Comparison of ENCODE assay signal across 8 mouse cellular contexts in the genomic region with DNA sequence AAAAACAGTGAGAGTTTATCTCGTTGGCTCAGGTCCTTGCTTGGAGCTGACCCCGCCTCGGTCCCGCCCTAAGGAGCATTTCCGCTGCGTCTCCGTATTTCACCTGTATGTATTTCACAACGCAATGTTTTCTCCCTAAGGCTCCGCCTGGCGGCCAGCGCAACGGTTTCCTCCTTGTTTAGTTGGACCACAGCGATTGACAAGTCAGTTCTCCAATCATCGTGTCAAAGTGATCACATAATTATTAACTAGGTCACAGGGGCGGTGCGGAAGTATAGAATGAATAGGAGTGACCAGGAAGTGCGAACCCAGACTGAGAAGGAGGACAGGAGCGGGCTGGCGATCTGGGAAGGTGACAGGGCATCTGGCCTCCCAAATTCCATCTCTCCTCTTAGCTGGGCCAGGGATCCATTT. TPM values are rescaled to one million over a fixed set of nuclear protein-coding genes. Genes with fewer than 3 reads are reported as not detected.
DNase-seq lines count a peak whose midpoint lies in the region; ATAC-seq and TF ChIP-seq lines count a peak whose summit lies in the region.

A gene (plus strand): TSS at position 125 of the 414 bp plus-strand sequence.

- peak; percentile 83 for ATAC-seq in embryonic facial prominence, embryonic 15.5 days (ENCODE audit: insufficient number of reproducible peaks, low FRiP score, low TSS enrichment, low read depth)
- ATAC-seq in limb, embryonic 14.5 days (ENCODE audit: low FRiP score, low read depth), result peak; percentile 80
- ATAC-seq in midbrain, postnatal 0 days (ENCODE audit: low FRiP score), result peak; percentile 78; the same call in 1 of the 2 replicates

- peaks cover 2% of the 10 kb centered on the region for H3K4me1 ChIP-seq in bone marrow, adult 2 months (ENCODE audit: control insufficient read depth, insufficient read depth, low read length)
- peaks cover 19% of the 10 kb centered on the region for H3K4me1 ChIP-seq in embryonic facial prominence, embryonic 15.5 days
- H3K4me1 ChIP-seq in limb, embryonic 14.5 days (ENCODE audit: control insufficient read depth, insufficient read depth, low read length), result peaks cover 4% of the 10 kb centered on the region; the same call in 1 of the 2 replicates
- no peaks in the 10 kb centered on the region for H3K4me1 ChIP-seq in midbrain, postnatal 0 days (ENCODE audit: insufficient read depth, low read length)

- DNase-seq in 416B (ENCODE audit: low read depth), result peak; percentile 99
- DNase-seq in heart, adult 8-10 months (ENCODE audit: low spot score), result peak; percentile 95
- DNase-seq in kidney, adult 9 months, result peak; percentile 99
- DNase-seq in limb, embryonic 14.5 days (ENCODE audit: low spot score), result peak; percentile 97
- DNase-seq in midbrain, postnatal 0 days (ENCODE audit: low spot score), result peak; percentile 98
- peak; percentile 78 to 85 for DNase-seq in spleen, postnatal 14 days (ENCODE audit: low spot score in 2 of 2)

- peak within 1 kb of the TSS; percentile 56 for H3K4me2 ChIP-seq in embryonic facial prominence, embryonic 15.5 days (replicated peaks)
- peak within 1 kb of the TSS; percentile 61 for H3K4me2 ChIP-seq in limb, embryonic 14.5 days (replicated peaks; ENCODE audit: low read depth, low read length, severe bottlenecking)
- H3K4me2 ChIP-seq in midbrain, postnatal 0 days (ENCODE audit: low read depth, low read length, poor library complexity, severe bottlenecking), result peak within 1 kb of the TSS; percentile 52

- peak within 1 kb of the TSS; percentile 72 for H3K4me3 ChIP-seq in bone marrow, adult 2 months (replicated peaks; ENCODE audit: control insufficient read depth, low read depth, low read length)
- peak within 1 kb of the TSS; percentile 51 for H3K4me3 ChIP-seq in embryonic facial prominence, embryonic 15.5 days (replicated peaks)
- H3K4me3 ChIP-seq in limb, embryonic 14.5 days (replicated peaks; ENCODE audit: low read length), result peak within 1 kb of the TSS; percentile 30
- H3K4me3 ChIP-seq in midbrain, postnatal 0 days (ENCODE audit: low read depth, low read length), result peak within 1 kb of the TSS; percentile 35

- H3K27ac ChIP-seq in bone marrow, adult 2 months (ENCODE audit: control insufficient read depth, insufficient read depth, low read depth, low read length, poor library complexity), result peak within 1 kb of the TSS; percentile 83
- peak within 1 kb of the TSS; percentile 12; the same call in 1 of the 2 replicates for H3K27ac ChIP-seq in embryonic facial prominence, embryonic 15.5 days (replicated peaks)
- H3K27ac ChIP-seq in limb, embryonic 14.5 days (replicated peaks; ENCODE audit: low read depth, low read length), result no peak within 1 kb of the TSS
- peak within 1 kb of the TSS; percentile 3 for H3K27ac ChIP-seq in midbrain, postnatal 0 days (ENCODE audit: low read depth, low read length)

- no peaks in the 10 kb centered on the region for H3K9me3 ChIP-seq in embryonic facial prominence, embryonic 15.5 days (replicated peaks)
- H3K9me3 ChIP-seq in limb, embryonic 14.5 days (ENCODE audit: control insufficient read depth, low read length), result no peaks in the 10 kb centered on the region
- H3K9me3 ChIP-seq in midbrain, postnatal 0 days (ENCODE audit: low read length), result no peaks in the 10 kb centered on the region

- no peaks in the 10 kb centered on the region for H3K27me3 ChIP-seq in embryonic facial prominence, embryonic 15.5 days
- no peaks in the 10 kb centered on the region for H3K27me3 ChIP-seq in limb, embryonic 14.5 days (ENCODE audit: control insufficient read depth, insufficient read depth, low read length)
- no peaks in the 10 kb centered on the region for H3K27me3 ChIP-seq in midbrain, postnatal 0 days (ENCODE audit: insufficient read depth, low read length)

- peak; percentile 51; the same call in 1 of the 2 replicates for TF ChIP-seq CTCF in bone marrow, adult 2 months (IDR thresholded peaks at IDR 0.05; ENCODE audit: control insufficient read depth, insufficient read depth, low read length)
- TF ChIP-seq CTCF in midbrain, postnatal 0 days (IDR thresholded peaks at IDR 0.05), result peak; percentile 82

- peak within 1 kb of the TSS; percentile 27 for H3K9ac ChIP-seq in embryonic facial prominence, embryonic 15.5 days
- peak within 1 kb of the TSS; percentile 29; the same call in 1 of the 2 replicates for H3K9ac ChIP-seq in limb, embryonic 14.5 days (ENCODE audit: low read depth, low read length, severe bottlenecking)
- peak within 1 kb of the TSS; percentile 20; the same call in 1 of the 2 replicates for H3K9ac ChIP-seq in midbrain, postnatal 0 days (replicated peaks; ENCODE audit: low read length, poor library complexity, severe bottlenecking)

- WGBS in bone marrow, adult 2 months, result under 1% methylated on average over 19 of the region's 19 CpGs
- under 1% methylated on average over 19 of the region's 19 CpGs for WGBS in embryonic facial prominence, embryonic 15.5 days
- WGBS in limb, embryonic 14.5 days, result 1% methylated on average over 19 of the region's 19 CpGs
- WGBS in midbrain, postnatal 0 days, result under 1% methylated on average over 19 of the region's 19 CpGs

- H3K36me3 ChIP-seq in embryonic facial prominence, embryonic 15.5 days, result peaks cover 8% of the 10 kb centered on the region
- H3K36me3 ChIP-seq in limb, embryonic 14.5 days (ENCODE audit: control insufficient read depth, insufficient read depth, low read length), result no peaks in the 10 kb centered on the region
- 0 out of 2 replicates have a peak, but pooled peaks cover 2% of the 10 kb centered on the region for H3K36me3 ChIP-seq in midbrain, postnatal 0 days (ENCODE audit: insufficient read depth, low read length)

- TF ChIP-seq POLR2A in bone marrow, adult 2 months (IDR thresholded peaks at IDR 0.05; ENCODE audit: borderline replicate concordance, control insufficient read depth, low read depth, low read length), result peak; percentile 27; the same call in 1 of the 2 replicates
- TF ChIP-seq POLR2A in limb, embryonic 14.5 days (IDR thresholded peaks at IDR 0.05; ENCODE audit: borderline replicate concordance, extremely low read depth, insufficient read depth, insufficient read length), result no peak

RNA-seq across cellular contexts. Expression of the gene that starts here (rescaled TPM):
- polyA plus RNA-seq in bone marrow, adult 2 months (2011; ENCODE audit: insufficient read depth, insufficient read length, low replicate concordance, missing spikeins), result 125 and 251 TPM in 2 replicates
- 89.4 and 93.7 TPM in 2 replicates for polyA plus RNA-seq in embryonic facial prominence, embryonic 15.5 days (2015; fragmentation: Nextera tagmentation; extraction: Ambion mirVana)
- 10 to 100 TPM; 18.7 to 25.3 (median 22.0) TPM for total RNA-seq in heart, adult 8-10 months (2022)
- 67.8 and 74.6 TPM in 2 replicates for polyA plus RNA-seq in limb, embryonic 14.5 days (2012; rRNA removed)
- 76.6 and 81.6 TPM in 2 replicates for polyA plus RNA-seq in limb, embryonic 14.5 days (2014; fragmentation: Nextera tagmentation; extraction: Ambion mirVana)
- 23.1 and 23.2 TPM in 2 replicates for total RNA-seq in midbrain, postnatal 0 days (2014; rRNA removed)
- polyA plus RNA-seq in midbrain, postnatal 0 days (2015; fragmentation: Nextera tagmentation; extraction: Ambion mirVana), result 93.5 and 99.1 TPM in 2 replicates
